Mouse (Mus musculus): ENCODE results near the gene Madcam1. TPM values are rescaled to one million over a fixed set of nuclear protein-coding genes. Genes with fewer than 3 reads are reported as not detected.

Gene Madcam1
- polyA plus RNA-seq, 1 experiment from 2014 or later = 31.8 TPM

DNA sequence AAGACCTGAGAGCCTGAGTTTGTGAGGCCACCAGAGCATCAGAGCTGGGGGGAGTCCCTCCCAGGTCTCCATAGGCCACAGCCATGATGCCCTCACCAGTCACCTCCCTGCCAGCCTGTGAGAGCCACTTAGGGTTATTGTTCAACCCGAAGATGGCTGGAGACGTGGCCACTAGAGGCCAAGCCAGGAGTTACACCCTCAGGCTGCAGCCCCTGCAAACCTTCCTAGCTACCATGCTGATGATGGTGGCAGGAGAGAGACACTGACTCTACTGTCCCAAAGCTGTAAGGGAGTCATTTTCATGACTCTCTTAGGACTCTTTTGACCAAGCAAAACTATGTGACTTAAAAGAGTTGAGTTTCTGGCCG, 7.7 kb downstream of the Madcam1 start:
- no peaks in the 10 kb centered on the region for H3K9me3 ChIP-seq (ENCODE audit: control insufficient read depth, low read length)
- peaks cover 12% of the 10 kb centered on the region for H3K4me1 ChIP-seq (ENCODE audit: control insufficient read depth, insufficient read depth, low read length)
- no peak for ATAC-seq
- no peak overlapping the region for H3K4me2 ChIP-seq (ENCODE audit: low read depth, low read length)
- no peak overlapping the region for H3K4me3 ChIP-seq (ENCODE audit: low read length)
- no peak overlapping the region for H3K9ac ChIP-seq (ENCODE audit: low read depth, low read length)
- 52% methylated on average over 3 of the region's 3 CpGs for WGBS
- no peaks in the 10 kb centered on the region for H3K27me3 ChIP-seq (replicated peaks; ENCODE audit: control insufficient read depth, insufficient read depth, low read length)
- H3K36me3 ChIP-seq (ENCODE audit: control insufficient read depth, insufficient read depth, low read length) = no peaks in the 10 kb centered on the region
- H3K27ac ChIP-seq (ENCODE audit: low read length) = no peak overlapping the region

DNA sequence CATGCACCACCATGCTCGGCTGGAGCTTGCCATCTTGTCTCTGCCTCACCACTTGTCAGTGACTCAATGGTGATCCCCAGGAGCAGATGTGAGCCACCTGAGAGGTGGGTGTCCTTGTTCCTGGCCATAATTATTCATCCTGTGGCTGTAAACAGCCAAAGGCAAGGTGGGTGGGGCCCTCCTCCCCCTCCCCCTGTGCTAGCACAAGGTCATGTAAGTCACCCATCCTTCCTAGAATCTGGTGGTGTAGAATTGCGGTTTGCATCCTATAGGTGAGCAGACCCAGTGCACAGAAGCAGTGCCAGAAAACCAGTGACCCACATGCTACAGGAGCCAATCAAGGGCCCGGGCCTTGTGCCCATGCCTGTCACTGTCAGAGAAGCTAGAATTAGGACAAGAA, 8.7 kb downstream of the Madcam1 start:
- Histone ChIP-seq H3K4me3 (ENCODE audit: low read length) (no peak overlapping the region), H3K4me1 (ENCODE audit: control insufficient read depth, insufficient read depth, low read length) (peaks cover 12% of the 10 kb centered on the region)
- 88% methylated on average over 3 of the region's 3 CpGs for WGBS

DNA sequence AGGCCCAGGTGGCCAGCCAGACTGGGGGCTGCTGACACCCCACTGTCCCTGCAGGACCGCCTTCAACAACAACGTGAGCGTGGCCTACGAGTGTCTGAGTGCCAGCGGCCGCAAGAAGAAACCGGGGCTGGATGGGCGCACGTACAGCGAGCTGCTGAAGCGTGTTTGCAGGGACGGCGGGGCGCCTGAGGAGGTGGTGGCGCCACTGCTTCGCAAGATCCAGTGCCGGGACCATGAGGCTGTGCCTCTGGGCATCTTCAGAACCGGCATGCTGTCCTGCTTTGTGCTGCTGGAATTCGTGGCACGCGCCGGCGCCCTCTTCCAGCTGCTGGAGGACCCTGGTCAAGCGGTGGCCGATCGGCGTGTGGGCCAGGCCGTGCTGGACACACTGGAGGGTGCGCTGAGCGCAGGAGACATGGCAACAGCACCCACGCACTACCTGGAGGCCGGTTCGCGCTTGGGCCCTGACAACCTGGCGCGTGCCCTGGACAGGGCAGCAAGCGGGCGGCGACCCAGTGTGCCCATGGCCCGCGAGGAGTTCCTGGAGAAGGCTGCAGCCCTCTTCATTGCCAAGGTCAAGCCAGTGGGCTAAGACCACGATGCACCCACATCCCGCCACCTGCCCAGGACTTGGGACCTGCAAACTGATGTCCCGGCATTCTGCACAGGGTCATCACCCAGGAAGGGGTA, 11.1 kb downstream of the Madcam1 start:
- H3K4me3 ChIP-seq (ENCODE audit: low read length) = no peak overlapping the region
- WGBS = 59% methylated on average over 44 of the region's 44 CpGs
- H3K9ac ChIP-seq (ENCODE audit: low read depth, low read length) = no peak overlapping the region

More for the DNA sequence above, 8.7 kb downstream of the Madcam1 start:
- Histone ChIP-seq H3K27me3 (replicated peaks; ENCODE audit: control insufficient read depth, insufficient read depth, low read length) (no peaks in the 10 kb centered on the region), H3K36me3 (ENCODE audit: control insufficient read depth, insufficient read depth, low read length) (no peaks in the 10 kb centered on the region), H3K9me3 (ENCODE audit: control insufficient read depth, low read length) (no peaks in the 10 kb centered on the region), H3K4me2 (ENCODE audit: low read depth, low read length) (no peak overlapping the region), H3K27ac (ENCODE audit: low read length) (no peak overlapping the region), H3K9ac (ENCODE audit: low read depth, low read length) (no peak overlapping the region)
- no peak for ATAC-seq

DNA sequence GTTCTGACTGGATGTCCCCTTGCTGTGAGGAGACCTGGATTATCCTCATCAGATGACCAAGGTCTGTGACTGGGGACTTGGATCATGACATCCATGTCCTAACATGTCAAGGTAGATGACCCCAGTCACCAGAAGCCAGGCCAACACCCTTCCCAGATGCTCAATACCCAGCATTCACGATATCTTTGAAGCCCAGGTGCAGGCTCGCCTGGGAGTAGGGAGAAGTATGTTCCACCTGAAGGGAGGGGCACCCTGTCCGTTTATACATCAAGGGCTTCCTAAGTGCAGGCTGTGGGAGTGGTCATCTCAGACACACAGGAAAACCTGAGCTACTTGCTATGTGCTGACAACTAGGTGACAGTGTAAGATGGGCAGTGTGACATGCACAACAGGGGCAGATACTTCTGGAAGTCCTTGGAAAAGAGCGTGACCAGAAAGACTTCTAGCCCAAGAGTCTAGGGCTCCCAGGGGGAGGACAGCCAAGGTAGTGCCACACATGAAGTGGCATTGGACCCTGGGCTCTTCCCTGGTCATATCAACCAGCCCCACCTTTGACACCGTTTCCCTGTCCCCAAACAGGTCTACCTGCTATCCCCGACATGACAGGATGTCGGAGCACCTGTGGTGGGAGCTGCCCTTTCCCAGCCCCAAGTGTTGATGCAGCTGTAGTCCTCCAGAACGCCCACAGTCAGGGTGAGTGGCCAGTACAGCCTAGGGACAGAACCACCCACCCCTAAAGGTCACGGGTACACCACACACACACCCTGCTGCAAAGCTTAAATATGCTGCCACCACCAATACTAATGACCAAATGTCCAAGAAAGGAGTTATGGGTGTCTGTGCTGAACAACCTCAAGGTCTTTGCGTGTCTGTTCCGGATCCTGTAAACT, 16.5 kb downstream of the Madcam1 start:
- H3K4me2 ChIP-seq (ENCODE audit: low read depth, low read length) = peak overlapping the region; percentile 67
- peak overlapping the region; percentile 75 for H3K27ac ChIP-seq (ENCODE audit: low read length)
- peaks cover 12% of the 10 kb centered on the region; the same call in 1 of the 2 replicates for H3K36me3 ChIP-seq (ENCODE audit: control insufficient read depth, insufficient read depth, low read length)
- H3K4me1 ChIP-seq (ENCODE audit: control insufficient read depth, insufficient read depth, low read length) = peaks cover 24% of the 10 kb centered on the region
- 27% methylated on average over 11 of the region's 11 CpGs for WGBS
- H3K9me3 ChIP-seq (ENCODE audit: control insufficient read depth, low read length) = no peaks in the 10 kb centered on the region
- H3K27me3 ChIP-seq (replicated peaks; ENCODE audit: control insufficient read depth, insufficient read depth, low read length) = no peaks in the 10 kb centered on the region
- H3K9ac ChIP-seq (ENCODE audit: low read depth, low read length) = peak overlapping the region; percentile 64
- H3K4me3 ChIP-seq (ENCODE audit: low read length) = peak overlapping the region; percentile 88
- peak; percentile 36 for ATAC-seq

More for the DNA sequence above, 11.1 kb downstream of the Madcam1 start:
- Histone ChIP-seq H3K4me2 (ENCODE audit: low read depth, low read length) (no peak overlapping the region), H3K36me3 (ENCODE audit: control insufficient read depth, insufficient read depth, low read length) (no peaks in the 10 kb centered on the region), H3K27me3 (replicated peaks; ENCODE audit: control insufficient read depth, insufficient read depth, low read length) (no peaks in the 10 kb centered on the region), H3K9me3 (ENCODE audit: control insufficient read depth, low read length) (no peaks in the 10 kb centered on the region), H3K4me1 (ENCODE audit: control insufficient read depth, insufficient read depth, low read length) (peaks cover 8% of the 10 kb centered on the region), H3K27ac (ENCODE audit: low read length) (no peak overlapping the region)
- ATAC-seq = no peak

DNA sequence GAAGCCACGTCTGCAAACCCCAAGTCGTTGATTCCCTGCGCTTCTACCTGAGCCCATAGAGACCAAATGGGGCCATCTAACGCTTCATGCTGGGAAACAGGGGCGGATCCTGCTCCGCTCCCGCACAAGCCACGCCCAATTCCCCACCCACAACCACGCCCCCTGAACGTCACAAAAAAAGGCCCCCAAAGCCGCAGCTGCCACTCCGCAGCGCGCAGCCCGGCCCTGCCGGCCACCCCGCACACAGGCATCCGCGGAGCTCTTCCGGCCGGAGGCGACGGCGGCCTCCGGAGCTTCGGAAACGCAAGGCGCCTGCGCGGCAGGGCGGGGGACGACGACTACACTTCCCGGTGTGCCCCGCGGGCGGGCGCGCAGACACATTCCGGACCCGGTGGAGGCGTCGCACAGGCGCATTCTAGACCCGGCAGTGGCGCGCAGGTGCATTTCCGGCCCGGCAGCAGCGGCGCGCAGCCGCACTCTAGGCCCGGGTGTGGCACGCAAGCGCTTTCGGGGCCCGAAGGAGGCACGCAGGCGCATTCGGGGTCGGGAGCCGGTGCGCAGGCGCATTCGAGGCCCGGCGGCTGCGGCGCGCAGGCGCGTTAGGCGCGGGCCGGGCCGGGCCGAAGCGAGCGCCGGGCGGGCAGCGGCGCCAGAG, 17.4 kb downstream of the Madcam1 start, which contains the start of gene Cdc34:
TSS of gene Cdc34 (plus strand) at position 605 of the 655 bp plus-strand sequence.
- Histone ChIP-seq H3K27ac (ENCODE audit: low read length) (peak within 1 kb of the TSS; percentile 86), H3K4me2 (ENCODE audit: low read depth, low read length) (peak within 1 kb of the TSS; percentile 70), H3K9me3 (ENCODE audit: control insufficient read depth, low read length) (no peaks in the 10 kb centered on the region), H3K4me3 (ENCODE audit: low read length) (peak within 1 kb of the TSS; percentile 88), H3K27me3 (replicated peaks; ENCODE audit: control insufficient read depth, insufficient read depth, low read length) (no peaks in the 10 kb centered on the region), H3K4me1 (ENCODE audit: control insufficient read depth, insufficient read depth, low read length) (peaks cover 24% of the 10 kb centered on the region), H3K36me3 (ENCODE audit: control insufficient read depth, insufficient read depth, low read length) (peaks cover 16% of the 10 kb centered on the region), H3K9ac (ENCODE audit: low read depth, low read length) (peak within 1 kb of the TSS; percentile 87)
- under 1% methylated on average over 75 of the region's 84 CpGs for WGBS
- peak; percentile 95 for ATAC-seq

DNA sequence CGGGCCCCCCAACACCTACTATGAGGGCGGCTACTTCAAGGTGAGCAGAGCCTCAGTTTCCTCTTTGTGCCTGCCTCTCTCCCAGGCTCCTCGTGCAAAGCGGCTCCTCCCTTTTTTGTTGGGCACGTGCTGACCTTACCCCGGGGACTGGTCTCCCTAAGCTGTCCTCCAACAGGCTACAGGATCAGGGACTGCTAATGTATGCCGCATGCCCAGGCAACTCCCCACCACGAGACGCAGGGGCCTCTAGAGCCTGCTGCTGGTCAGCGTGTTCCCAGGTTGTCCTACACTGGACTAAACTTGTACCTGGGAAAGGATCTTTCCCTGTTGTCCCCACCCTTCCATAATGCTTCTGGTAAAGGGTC, 18.2 kb downstream of the Madcam1 start:
- WGBS = 2% methylated on average over 10 of the region's 10 CpGs

DNA sequence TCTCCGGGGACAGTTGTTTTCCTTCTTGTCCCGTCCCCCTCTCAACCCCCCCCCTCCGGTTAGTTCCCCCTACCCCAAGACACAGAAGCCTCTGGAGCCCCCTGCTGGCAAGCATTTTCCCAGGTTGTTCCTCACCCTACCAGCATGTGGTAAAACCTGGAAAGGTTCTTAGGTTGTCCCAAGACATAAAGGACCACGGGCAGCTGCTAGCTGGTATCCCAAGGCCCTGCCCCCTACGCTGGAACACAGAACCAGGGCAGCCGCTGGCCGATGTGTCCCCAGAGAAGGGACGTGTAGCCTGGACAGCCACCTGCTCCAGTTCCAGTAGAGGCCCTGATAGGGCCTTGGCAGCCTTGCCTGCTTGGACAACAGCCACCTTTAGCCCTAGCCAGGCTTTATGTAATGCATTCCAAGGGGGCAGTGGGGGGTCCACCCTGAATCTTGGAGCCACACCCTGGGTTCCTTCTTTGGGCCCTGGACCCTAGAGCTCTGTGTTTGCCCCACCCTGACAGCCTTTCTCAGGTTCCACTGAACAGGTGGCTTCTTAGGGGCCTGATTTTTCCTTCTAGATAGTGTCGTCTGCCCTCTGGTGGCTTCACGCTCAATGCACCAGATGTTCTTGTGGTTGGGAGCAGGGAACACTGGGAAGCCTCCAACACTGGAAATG, 18.7 kb downstream of the Madcam1 start:
- Histone ChIP-seq H3K4me1 (ENCODE audit: control insufficient read depth, insufficient read depth, low read length) (peaks cover 24% of the 10 kb centered on the region), H3K4me2 (ENCODE audit: low read depth, low read length) (peak overlapping the region; percentile 70), H3K36me3 (ENCODE audit: control insufficient read depth, insufficient read depth, low read length) (peaks cover 25% of the 10 kb centered on the region), H3K4me3 (ENCODE audit: low read length) (peak overlapping the region; percentile 88), H3K27ac (ENCODE audit: low read length) (peak overlapping the region; percentile 86), H3K27me3 (replicated peaks; ENCODE audit: control insufficient read depth, insufficient read depth, low read length) (no peaks in the 10 kb centered on the region), H3K9ac (ENCODE audit: low read depth, low read length) (peak overlapping the region; percentile 87), H3K9me3 (ENCODE audit: control insufficient read depth, low read length) (no peaks in the 10 kb centered on the region)
- 2% methylated on average over 10 of the region's 10 CpGs for WGBS
- 0 out of 2 replicates have a peak, but pooled peaks have one; percentile 1 for ATAC-seq

More for the DNA sequence above, 18.2 kb downstream of the Madcam1 start:
- Histone ChIP-seq H3K27ac (ENCODE audit: low read length) (peak overlapping the region; percentile 86), H3K9ac (ENCODE audit: low read depth, low read length) (peak overlapping the region; percentile 87), H3K36me3 (ENCODE audit: control insufficient read depth, insufficient read depth, low read length) (peaks cover 23% of the 10 kb centered on the region), H3K4me3 (ENCODE audit: low read length) (peak overlapping the region; percentile 88), H3K4me1 (ENCODE audit: control insufficient read depth, insufficient read depth, low read length) (peaks cover 24% of the 10 kb centered on the region), H3K9me3 (ENCODE audit: control insufficient read depth, low read length) (no peaks in the 10 kb centered on the region), H3K4me2 (ENCODE audit: low read depth, low read length) (peak overlapping the region; percentile 70), H3K27me3 (replicated peaks; ENCODE audit: control insufficient read depth, insufficient read depth, low read length) (no peaks in the 10 kb centered on the region)
- peak; percentile 2; the same call in 1 of the 2 replicates for ATAC-seq

DNA sequence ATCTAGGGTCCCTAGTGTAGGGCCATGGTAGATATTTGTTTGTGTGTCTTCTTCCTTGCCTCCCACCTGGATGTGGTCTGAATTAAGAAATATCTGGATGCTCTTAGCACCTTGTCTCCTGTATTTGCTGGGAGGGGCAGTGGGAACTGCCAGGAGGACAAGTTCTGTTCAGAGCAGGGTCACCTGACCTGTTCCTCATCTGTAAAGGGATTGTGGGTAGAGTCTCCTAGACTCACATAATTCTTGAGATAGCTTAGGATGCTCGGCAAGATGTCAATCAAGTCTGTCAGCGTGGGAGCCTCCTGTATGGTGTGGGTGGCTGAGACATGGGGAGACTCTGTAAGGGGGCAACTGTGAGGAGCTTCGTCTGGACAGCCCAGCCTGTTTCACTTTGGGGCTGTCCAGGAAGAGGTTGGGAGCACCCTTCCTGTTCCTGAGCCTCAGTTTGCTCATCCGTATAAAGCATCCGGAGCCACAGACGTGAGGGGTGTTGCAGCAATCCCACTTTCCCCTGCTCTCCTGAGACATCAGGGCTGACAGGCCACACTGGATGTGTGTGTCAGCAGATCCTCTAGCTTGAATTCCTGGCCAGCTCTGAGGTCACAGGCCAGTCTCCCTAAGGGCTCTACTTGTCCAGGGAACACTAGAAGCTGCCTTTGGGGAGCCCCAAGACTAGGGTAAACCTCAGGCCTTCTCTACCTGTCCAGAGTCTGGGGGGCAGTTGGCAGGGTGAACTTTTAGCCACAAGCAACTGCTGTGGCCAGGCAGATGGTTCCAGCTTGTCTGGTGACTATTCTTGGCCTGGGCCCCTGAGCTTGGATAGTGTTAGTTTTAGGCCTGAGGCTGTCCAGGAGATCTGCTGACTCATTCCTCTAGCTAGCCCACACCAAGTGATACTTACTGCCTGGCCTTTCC, 19.6 kb downstream of the Madcam1 start:
- Histone ChIP-seq H3K27me3 (replicated peaks; ENCODE audit: control insufficient read depth, insufficient read depth, low read length) (no peaks in the 10 kb centered on the region), H3K27ac (ENCODE audit: low read length) (0 out of 2 replicates have a peak overlapping the region, but pooled peaks have one; percentile 51), H3K9ac (ENCODE audit: low read depth, low read length) (peak overlapping the region; percentile 87), H3K4me3 (ENCODE audit: low read length) (peak overlapping the region; percentile 88), H3K9me3 (ENCODE audit: control insufficient read depth, low read length) (no peaks in the 10 kb centered on the region), H3K36me3 (ENCODE audit: control insufficient read depth, insufficient read depth, low read length) (peaks cover 34% of the 10 kb centered on the region), H3K4me1 (ENCODE audit: control insufficient read depth, insufficient read depth, low read length) (peaks cover 24% of the 10 kb centered on the region), H3K4me2 (ENCODE audit: low read depth, low read length) (peak overlapping the region; percentile 70)
- 79% methylated on average over 6 of the region's 6 CpGs for WGBS
- ATAC-seq = no peak
